Mouse (Mus musculus) frontal cortex, postnatal 25 days (tissue): ENCODE results near the gene Enkd1.

Source experiments
- DNase-seq, 2 experiments: peaks; one replicate each; pipeline ENCODE4 v3.0.0; 2022; ENCODE audit warnings: low spot score in 2 of 2

The Enkd1 gene

GRCm38 (mm10) chr8:105707498-105708403, at the start of gene Enkd1, which contains the start of gene 4933405L10Rik:
Gene Enkd1 (minus strand): TSS chr8:105708210.
Gene 4933405L10Rik (plus strand): TSS chr8:105707655.
- peak; percentile 54 to 64 for DNase-seq

GRCm38 (mm10) chr8:105754688-105755087, 46.7 kb upstream of the Enkd1 start:
- no peak for DNase-seq

DNA sequence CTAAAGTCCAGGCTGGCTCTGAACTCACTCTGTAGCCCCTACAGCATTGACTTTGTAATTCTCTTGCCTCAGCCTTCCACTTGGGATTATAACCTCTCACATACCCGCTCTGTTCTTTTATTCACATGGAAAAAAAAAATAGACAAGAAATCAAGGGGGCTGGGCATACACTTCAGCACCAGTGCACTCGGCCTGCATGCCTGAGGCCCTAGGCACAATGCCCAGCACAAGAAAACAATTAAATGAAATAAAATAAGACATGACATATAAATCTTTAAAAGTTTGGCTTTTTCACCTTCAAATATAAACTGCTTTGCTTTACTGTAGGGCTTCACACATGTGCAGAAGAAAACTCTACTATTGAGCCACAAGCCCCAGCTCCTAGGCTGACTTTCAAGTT, 45.9 kb upstream of the Enkd1 start:
- no peak for DNase-seq

GRCm38 (mm10) chr8:105750606-105751005, 42.6 kb upstream of the Enkd1 start:
- no peak for DNase-seq

- DNase-seq: no peak
Measured at GRCm38 (mm10) chr8:105743301-105743700, 35.3 kb upstream of the Enkd1 start.

DNA sequence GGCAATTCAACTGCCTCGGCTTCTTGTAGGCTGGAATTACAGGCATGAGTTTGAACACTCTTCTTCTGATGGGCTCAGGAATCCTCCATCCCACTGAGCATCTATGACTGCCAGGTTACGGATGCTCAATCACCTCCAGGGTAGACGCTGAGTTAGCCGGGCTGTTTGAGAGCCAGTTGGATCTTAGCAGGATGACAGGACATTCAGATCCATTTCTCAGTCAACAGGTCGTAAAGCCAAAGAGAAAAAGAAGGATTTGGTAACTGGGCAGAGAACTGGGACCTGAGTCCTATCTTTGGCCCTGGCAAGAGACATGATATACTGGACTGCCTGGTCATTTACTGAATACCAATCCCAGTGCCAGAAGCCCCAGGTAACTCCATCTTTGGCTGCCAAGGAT, 31.2 kb upstream of the Enkd1 start:
- no peak for DNase-seq

DNA sequence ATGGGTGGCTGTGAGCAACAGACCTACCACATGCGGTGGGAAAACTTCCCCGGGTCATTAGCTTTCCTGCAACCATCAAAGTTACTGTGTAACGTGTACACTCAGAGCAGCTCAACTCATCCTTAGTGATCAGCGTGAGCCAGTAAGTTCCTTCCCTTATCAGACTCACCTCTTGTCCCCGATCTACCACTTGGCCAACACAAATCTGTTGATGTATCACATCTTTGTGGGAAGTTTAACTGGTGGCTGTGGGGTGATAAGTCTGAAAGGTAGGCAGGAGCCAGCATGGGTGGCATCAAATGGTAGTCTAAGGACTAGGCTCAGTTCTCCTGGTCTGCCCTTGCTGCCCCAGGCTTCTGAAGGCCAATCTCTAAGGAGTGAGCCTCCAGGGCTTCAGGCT, 24.2 kb upstream of the Enkd1 start:
- DNase-seq: no peak

DNA sequence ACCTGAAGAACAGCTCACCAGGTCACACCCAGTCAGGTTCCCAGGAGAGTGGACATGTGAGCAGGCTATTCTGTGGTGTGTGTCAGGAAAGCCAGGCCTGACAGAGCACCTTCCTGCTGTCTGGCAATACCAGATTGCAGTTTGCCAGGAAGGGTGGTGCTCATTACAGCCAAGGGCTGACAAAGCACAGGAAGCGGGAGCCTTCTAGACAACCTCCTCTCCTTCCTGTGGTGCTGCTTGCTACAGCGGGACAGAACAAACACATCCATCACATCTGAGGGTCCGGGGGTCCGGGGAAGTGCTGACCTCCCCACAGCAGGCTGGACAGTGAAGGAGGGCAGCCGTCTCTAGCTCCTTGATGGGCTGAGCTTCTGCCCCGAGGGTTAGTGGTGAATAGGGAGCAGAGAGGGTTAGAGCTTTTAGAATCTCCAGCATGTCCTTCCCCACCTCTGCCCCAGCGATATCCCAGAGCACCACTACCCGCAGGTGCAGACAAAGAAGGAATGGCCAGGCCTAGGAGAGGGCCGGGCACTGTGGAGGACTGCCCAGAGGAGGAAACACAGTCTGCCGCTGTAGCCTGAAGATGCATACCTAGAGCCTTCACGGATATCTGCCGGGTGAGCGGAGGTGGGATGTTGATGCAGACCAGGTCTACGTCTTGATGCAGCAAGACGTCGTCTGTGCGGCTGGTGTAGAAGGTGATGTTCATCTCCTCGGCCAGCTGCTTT, 19.6 kb upstream of the Enkd1 start:
- DNase-seq: no peak

- DNase-seq: no peak
Measured at GRCm38 (mm10) chr8:105725726-105726125, 17.7 kb upstream of the Enkd1 start.

- DNase-seq: no peak
Measured at GRCm38 (mm10) chr8:105722861-105723260, 14.9 kb upstream of the Enkd1 start.

DNA sequence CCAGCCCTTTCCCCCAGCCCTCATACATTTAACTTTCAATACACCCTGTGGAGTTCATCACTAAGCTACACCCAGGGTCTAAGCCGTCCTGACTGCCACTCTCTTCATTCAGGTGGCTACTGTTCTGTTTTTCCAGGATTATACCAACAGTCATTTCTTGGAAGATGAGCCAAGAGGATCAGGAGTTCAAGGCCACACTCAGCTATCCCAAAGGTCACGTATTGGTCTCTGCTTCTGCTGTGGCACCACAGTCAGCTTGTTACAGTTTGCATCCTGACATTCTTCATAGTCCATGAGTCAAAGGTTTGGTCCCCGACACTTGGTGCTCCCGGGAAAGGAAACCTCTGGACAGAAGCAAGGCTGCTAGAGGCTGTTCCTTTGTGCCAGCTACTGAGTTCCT, 11.6 kb upstream of the Enkd1 start:
- DNase-seq: no peak

GRCm38 (mm10) chr8:105716302-105716945, 8.4 kb upstream of the Enkd1 start:
- DNase-seq: no peak

GRCm38 (mm10) chr8:105715042-105715441, 7.0 kb upstream of the Enkd1 start:
- DNase-seq: no peak

GRCm38 (mm10) chr8:105714139-105714538, 6.1 kb upstream of the Enkd1 start:
- DNase-seq: peak; percentile 72 to 76

DNA sequence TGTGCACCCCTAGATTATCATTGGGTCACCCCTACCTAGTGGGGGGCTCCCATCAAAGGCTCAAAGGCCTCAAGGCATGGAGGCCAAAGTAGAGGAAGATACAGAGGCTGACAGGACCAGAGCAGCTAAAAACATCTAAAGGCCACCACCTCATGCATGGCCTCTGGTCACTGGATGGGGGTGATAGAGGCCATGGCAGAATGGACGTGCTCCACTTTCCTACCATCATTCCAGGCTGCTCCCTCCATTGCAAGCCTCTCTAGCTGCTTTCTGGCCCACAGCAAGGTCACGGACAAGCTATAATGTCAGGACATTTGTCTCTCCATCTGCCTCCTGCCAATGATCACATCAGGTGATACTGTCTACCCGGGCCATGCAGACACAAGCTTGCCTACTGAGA, 4.3 kb upstream of the Enkd1 start:
- DNase-seq: no peak

- no peak for DNase-seq
Measured at GRCm38 (mm10) chr8:105709317-105709716, 1.3 kb upstream of the Enkd1 start.

- DNase-seq: no peak
Measured at GRCm38 (mm10) chr8:105708675-105709074, 665 bp upstream of the Enkd1 start.

- no peak for DNase-seq
Measured at GRCm38 (mm10) chr8:105706426-105706825, 1.6 kb downstream of the Enkd1 start.

GRCm38 (mm10) chr8:105704955-105705354, 3.1 kb downstream of the Enkd1 start:
- DNase-seq: no peak

DNA sequence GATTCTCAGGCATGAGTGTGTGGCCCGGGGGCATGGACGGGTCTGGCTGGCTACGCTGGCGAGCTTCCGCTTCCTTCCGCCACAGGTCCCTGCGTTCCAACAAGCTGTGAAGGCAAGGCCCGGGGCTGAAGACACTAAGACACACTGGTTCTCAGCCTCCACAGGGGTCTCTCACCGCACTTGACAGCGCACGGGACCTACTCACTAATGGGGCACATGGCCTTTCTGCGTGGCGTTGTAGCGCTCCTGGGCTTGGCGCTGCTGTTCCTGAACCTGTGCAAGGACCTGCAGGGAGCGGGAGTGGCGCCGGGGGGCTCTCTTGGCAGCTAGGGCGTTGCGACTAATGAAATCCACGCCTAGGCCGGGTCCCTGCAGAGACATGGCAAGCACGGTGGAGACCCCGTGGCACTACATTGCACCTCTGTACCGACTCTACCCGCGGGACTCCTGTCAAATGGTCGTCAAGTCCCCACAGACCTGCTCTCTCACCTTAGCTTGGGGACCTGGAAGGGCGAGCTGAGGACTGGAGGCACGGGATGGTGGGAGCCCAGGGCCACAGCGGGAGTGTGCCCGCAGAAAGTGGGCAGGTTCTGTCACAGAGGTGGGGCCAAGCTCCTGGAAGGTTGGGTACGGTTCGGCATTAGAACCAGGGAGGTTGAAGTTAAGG, 3.7 kb downstream of the Enkd1 start:
- no peak for DNase-seq

DNA sequence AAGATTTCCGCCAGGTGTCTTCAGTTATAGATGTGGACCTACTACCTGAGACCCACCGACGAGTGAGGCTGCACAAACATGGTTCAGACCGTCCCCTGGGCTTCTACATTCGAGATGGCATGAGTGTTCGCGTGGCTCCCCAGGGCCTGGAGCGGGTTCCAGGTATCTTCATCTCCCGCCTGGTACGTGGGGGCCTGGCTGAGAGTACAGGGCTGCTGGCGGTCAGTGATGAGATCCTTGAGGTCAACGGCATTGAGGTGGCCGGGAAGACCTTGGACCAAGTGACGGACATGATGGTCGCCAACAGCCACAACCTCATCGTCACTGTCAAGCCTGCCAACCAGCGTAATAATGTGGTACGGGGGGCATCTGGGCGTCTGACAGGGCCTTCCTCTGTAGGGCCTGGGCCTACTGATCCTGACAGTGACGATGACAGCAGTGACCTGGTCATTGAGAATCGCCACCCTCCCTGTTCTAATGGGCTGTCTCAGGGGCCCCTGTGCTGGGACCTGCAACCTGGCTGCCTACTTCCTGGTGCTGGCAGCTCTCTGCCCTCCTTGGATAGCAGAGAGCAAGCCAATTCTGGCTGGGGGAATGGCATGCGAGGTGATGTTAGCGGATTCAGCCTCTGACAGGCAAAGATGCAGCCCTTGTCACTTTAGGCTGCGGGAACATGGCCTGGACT, 5.1 kb downstream of the Enkd1 start:
- DNase-seq: no peak
